Mouse (Mus musculus): ENCODE measurements around the gene Apol10b.
"Not testable (repeated sequence)": the region's sequence is repeated elsewhere in the genome, so short reads cannot be mapped to it uniquely, and the experiment has no call there.

The Apol10b gene

DNA sequence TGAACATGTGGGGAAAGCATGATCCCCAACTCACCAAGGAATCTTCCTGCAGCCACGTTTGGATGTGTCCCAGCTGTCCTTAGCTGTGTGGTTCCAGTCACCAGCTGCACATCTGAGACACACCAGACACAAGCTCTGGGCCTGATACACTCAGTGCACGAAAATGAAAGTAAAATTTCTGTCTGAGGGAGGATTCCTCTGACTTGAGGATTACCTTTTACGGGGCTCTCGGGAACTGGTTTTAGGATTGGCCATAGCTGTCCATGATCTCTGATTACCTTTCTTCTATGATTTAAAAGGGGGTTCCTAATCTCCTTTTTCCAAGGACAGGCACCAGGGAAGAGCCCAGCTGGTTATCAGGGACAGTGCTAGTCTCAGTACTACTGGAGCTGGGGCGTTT lies at the start of gene Apol10b:
TSS of gene Apol10b (minus strand) at position 165 of the 400 bp plus-strand sequence.
- DNase-seq = no peak

DNA sequence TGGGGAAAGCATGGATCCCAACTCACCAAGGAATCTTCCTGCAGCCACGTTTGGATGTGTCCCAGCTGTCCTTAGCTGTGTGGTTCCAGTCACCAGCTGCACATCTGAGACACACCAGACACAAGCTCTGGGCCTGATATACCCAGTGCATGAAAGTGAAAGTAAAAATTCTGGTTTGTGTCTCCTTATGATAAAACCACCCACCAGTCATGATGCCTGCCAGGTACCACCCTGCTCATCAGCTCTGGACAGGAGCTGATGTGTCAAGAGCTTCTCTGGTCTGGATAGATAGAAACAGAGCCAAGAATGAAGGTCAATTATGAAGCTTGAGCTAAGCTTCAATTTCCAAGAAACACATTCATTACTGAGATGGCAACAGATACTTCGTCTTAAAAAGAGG lies 47.3 kb upstream of the Apol10b start, which contains the start of gene Apol11b:
TSS of gene Apol11b (minus strand) at position 111 of the 400 bp plus-strand sequence.
- not testable (repeated sequence) for DNase-seq

DNA sequence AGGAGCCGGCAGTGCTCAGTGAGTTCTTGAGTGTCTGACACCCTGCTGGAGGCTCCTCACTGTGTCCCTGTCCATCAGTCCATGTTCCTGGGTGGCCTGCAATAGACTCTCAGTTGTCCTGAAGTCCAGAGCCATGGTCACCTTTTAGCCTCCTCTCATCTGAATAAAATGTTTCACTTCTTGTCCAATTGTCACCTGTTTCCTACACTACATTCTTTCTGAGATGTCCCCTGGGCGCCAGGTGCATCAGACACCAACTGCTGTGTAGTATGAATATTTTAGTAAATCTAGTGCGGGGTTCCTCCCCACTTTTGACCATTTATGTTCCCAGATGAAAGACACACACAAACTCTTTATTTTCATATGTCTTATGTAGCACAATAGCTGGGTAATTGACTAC lies 33.9 kb upstream of the Apol10b start:
- not testable (repeated sequence) for DNase-seq

DNA sequence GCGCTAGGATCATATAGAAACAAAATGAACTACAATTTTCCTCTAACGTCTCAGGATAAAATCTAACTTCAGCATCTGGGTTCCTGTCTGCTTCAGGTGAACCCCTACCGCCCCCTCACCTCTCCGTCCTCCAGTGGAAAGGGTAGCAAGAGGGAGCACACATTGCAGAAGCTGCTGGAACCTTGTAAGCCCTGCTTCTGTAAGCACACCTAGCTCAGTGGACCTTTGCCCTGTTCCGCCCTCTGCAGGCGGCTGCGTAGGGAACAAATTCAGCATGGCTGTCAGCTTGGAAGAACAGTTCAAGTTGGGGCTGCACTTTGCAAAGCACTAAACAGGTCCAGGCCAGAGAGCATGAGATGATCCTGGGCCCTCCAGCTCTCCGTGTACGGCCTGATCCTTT lies 32.7 kb upstream of the Apol10b start:
- DNase-seq = not testable (repeated sequence)

DNA sequence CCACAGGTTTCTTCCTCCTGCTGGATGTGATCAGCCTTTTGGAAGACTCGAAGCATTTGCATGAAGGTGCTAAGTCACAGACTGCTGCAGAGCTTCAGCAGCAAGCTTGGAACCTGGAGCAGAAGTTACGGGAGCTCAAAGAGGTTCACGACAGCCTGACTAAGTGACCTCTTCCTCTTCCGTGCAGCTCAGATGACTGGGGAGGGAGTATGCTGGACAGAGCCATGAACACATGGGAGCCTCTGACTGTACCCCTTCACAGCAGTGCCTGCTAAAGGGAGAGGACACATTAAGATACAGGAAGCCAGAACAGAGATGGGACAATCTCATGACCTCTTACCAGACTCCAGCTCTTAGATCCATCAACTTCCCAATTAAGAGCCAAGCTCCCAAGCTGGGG lies 30.5 kb upstream of the Apol10b start:
- not testable (repeated sequence) for DNase-seq

DNA sequence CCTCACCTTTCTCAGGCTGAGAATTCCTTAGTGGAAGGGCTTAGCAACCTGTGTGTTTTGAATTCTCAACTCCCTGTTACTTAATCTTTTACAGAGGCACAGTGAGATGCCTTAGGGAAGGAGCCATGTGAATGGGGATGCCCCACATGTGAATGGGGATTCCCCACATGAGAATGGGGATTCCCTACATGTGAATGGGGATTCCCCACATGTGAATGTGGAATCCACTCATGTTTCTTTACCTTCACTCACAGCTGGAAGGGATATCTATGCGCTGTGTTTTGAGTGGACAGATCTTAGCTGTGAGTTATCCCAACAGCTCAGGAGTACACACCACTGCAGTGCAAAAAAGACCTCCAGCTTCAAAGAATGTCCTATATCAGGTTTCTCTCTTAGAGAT lies 28.8 kb upstream of the Apol10b start:
- DNase-seq = no peak

DNA sequence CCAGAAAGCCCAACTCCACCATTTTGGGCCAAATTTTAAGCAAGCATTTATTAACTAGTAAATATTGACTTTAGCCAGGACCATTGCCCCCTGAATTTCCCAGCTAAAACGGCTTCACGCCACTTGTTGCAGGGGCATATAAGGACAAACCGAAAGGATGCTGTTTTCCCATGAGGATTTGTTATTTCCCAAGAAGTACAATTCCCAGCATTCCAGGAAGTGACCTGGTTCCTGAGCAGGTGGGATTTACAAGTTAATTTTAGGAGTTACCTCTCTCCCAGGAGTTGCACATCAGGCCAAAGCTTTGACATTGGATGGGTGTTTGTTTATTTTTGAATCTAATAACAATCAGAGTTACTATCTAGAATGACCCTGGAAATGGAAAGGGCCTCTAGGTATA lies 10.1 kb upstream of the Apol10b start:
- DNase-seq = no peak

DNA sequence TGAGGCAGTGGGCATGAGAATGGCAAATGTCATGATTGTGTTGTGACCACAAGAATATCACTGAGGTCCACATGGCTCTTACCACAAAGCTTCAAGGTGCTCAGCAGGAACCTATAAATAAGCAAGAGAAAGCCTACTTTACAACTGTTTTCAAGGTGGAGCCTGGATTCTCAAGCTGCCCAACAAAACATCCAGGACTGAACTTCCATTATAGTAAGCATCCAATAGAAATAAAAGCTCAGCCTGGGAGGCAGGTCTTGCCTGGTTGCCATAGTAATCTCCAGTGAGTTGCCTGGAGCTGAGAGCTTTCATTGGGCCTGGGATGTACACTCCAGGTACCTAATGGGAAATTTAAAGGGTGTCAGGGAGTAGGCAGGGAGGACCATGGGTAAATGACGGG lies 3.0 kb upstream of the Apol10b start, which contains the start of gene Gm36245:
TSS of gene Gm36245 (plus strand) at position 301 of the 400 bp plus-strand sequence.
- DNase-seq = no peak

DNA sequence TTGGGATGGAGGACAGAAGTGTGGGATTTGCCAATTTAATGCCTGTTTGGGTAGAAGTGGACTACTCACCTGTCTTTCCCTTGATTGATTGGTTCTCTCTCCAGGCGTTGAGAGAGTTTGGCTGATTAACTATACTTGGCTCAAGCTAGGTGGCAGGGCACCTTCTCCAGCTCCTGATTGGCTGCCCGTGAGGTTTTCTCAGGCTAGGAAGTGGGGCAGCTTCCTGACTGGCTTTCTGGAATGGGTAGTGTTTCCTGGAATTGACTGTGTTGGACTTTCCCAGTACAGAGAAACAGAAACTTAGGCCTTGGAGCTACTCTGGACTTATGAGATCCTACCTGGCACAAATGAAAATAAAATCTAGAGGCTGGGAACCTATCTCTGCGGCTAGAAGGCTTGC lies 2.5 kb upstream of the Apol10b start:
- DNase-seq = no peak

DNA sequence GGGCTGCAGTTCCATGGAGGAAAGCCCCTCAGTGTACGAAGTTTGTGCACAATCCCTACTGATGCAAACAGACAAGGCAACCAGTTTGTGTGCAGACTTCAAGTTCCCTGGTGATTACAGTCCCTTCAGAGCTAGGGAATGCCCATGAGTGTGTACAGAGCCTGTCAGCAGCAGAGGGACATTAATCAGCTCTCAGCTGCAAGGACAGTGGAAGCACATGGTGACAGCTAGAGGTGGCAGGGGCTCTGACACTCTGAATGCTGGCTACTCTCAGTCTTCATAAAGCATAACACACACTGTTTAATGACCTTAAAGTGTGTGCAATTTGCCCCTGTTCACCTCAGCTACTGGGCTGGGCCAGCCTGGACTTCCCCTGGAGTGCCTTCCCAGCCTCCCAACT lies 2.4 kb downstream of the Apol10b start:
- DNase-seq = no peak

DNA sequence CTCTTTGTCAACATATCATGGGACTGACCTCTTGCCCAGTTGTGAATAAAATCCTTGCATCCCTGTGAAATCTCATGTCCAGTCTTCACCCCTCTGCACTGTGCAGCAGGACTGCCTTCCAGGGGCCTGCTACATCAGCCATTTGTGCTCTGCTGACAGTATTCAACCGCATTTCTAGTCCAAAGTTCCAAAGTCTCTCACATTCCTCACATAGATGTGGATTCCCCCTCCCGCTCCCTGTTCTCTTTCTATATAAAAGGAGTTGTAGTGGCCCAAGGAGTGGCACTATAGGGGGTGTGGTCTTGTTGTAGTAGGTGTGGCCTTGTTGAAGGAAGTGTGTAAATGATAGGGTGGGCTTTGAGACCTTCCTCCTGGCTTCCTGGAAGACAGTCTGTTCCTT lies 5.0 kb downstream of the Apol10b start:
- DNase-seq = no peak

DNA sequence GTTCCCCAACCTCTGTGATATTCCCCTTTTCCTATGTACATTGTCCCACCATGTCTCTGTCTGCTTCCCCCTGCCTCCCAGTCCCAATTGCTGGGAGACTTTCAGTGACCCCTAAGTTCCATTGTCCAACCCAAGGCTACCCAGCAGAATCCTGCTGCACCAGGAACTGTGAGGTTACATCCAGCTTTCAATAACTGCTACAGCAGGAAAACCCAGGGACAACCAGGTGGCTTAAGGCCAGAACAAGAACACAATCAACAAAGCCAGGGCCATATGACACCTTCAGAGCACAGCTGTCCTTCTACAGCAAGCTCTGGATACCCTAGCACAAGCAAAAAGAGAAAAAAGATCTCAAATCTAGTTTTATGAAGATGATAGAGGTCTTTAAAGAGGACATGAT lies 6.9 kb downstream of the Apol10b start:
- DNase-seq = no peak

DNA sequence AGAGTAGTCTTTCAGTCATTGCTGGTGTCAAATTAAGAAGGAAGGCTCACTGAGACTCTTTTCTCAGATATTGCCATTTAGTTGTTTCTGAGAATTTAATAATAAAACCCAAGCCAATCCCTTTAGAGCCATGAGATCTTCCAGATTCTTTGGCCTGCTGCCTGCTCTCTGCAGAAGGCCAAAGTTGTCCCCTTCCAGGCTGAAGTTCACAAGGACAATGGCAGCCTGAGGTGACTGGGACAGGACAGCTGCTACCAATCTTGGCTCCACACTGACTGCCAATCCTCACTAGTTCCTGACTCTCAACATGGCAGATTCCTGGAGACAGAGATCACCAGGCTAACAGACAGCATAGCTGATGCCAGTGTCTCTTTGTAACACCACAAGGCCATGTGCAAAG lies 8.9 kb downstream of the Apol10b start:
- no peak for DNase-seq

DNA sequence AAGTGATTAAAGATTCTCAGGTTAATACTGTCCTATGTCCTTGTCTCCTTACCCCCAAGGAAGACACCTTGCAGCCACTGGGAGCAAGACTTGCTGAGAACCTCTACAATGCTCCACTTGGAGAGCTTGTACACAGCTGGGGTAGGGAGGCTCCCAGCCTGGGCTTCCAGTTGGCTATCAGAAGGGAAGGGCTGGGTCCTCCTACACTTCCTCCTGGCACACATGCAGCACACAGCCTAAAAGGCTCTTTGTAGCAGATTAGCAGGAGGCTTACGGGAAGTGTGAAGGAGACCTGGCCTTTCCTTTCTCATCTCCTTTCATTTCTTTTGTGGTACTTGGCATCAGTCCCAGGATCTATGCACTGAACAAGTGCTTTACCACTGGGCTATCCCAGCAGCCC lies 14.2 kb downstream of the Apol10b start:
- no peak for DNase-seq

DNA sequence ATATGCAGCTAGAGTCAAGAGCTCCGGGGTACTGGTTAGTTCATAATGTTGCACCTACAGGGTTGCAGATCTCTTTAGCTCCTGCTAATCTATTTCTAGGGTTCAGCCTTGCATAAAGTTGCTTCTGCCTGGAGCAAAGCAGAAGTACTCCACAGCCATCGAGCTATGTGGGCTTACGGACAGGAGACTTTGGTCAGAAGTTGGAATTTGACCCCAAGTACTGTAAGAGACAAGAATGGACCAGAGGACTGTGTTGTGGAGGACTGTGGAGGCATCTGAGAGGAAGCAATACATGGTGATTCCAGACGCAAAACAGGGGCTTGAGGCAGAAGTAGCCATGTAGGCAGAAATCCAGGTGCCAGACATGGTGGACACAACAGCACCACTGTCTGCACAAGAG lies 16.6 kb downstream of the Apol10b start:
- no peak for DNase-seq

DNA sequence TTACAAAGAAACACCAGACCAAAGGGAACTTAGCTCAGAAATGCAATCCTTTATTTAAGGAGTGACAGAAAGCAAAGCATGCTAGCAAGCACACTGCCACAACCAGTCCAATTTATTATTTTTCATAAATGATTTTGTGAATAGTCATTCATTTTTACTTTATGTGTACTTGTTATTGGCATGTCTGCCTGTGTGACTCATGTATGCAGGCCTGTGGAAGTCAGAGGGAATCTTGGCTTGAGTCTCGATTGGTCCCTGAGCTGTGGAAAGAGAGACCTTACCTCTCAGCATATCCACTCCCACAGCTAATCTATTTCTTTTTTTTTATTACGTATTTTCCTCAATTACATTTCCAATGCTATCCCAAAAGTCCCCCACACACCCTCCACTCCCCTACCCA lies 17.1 kb downstream of the Apol10b start:
- no peak for DNase-seq

DNA sequence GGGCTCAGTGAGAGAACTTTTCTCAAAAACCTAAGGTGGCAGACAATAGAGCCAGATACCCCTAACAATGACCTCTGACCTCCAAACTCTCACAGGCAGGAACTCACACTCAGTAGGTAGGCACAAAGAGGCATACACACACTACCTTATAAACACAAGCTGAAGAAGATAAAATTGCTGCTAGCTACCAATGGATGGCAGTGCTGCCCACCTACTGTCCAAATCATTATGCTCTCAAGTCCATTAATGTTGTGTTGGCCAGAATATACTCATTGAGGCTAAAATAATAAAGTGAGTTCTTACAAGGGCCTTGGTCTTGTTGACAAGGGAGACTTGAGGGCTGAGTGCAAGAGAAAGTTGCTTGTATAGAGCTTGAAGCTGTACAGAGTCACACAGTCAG lies 32.7 kb downstream of the Apol10b start:
- DNase-seq = no peak

DNA sequence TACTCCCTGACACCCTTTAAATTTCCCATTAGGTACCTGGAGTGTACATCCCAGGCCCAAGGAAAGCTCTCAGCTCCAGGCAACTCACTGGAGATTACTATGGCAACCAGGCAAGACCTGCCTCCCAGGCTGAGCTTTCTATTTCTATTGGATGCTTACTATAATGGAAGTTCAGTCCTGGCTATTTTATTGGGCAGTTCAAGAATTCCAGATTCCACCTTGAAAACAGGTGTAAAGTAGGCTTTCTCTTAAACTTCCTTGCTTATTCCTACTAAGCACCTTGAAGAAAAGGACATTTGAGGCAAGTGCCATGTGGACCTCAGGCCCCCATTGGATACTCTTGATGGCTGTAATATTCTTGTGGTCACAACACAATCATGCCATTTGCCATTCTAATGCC lies 34.1 kb downstream of the Apol10b start, which contains the start of gene 1700025B11Rik:
TSS of gene 1700025B11Rik (minus strand) at position 101 of the 400 bp plus-strand sequence.
- DNase-seq = no peak

DNA sequence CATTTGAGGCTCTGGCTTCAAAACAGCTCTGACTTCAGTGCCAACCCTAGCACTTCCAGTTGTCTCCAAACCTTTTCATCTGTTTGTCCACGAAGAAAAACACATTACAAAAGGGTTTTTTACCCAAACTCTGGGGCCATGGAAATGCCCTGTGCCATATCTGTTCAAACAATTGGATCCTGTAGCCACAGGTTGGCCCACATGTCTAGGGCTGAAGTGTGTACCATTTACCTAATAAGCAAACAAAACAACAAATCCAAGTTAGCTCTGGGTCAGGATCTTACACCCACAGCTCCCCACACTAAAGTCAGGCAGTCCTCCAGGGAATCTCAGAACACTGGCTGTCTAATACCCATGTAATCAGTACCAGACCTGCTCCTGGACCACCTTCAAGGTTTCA lies 56.7 kb downstream of the Apol10b start:
- not testable (repeated sequence) for DNase-seq
